Mouse (Mus musculus) thymus, postnatal 36 days (tissue): ENCODE results near the gene Cyp4x1.

ENCODE experiments used
- DNase-seq, 2 experiments: peaks; one replicate each; pipeline ENCODE4 v3.0.0; 2022; ENCODE audit warnings: mixed read lengths in 2 of 2

The Cyp4x1 gene

GRCm38 (mm10) chr4:115056371-115056920 lies 77.6 kb downstream of the Cyp4x1 start, which contains the start of gene Tal1:
Tal1 (plus strand) TSS chr4:115056426.
- DNase-seq, result no peak
